Mouse (Mus musculus): ENCODE results near the gene Pole.

DNA sequence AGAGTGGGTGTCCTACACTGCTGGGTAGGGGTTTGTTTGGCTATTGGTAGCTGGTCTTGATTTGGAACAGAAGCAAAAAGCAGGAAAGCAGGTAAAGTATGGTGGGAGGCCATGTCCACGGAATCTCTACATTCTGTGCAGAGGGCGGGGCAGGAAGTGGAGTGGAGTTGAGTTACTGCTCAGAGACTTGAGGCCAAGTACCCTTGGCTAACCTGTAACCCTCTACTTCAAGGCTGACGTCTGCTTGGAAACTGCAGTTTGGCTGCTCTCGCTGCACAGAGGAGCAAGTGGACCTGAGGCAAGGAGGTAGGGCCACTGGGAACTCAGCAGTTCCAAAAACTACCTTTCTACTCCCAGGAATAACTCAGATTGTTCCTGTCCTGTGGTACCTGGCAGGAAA, 58.4 kb downstream of the Pole start, which contains the start of gene Lrcol1:
- no peak for TF ChIP-seq GATA1 (IDR thresholded peaks at IDR 0.05; ENCODE audit: borderline replicate concordance, low read length)
- TF ChIP-seq FLI1 (IDR thresholded peaks at IDR 0.05; ENCODE audit: low read length): no peak
